ENCODE assay signal across 16 mouse cellular contexts in genomic region chr17:79343334-79343946, GRCm38 (mm10). TPM values are rescaled to one million over a fixed set of nuclear protein-coding genes. Genes with fewer than 3 reads are reported as not detected.
A peak's percentile ranks its signal among the peaks of the same experiment; 100 is the strongest.
DNase-seq lines count a peak whose midpoint lies in the region; ATAC-seq lines count a peak whose summit lies in the region.
"Had no signal": no experiment of that assay in that cellular context is flagged by ENCODE, and none has a peak within 500 bp of the region (broad histone marks: within the 10 kb centered on the region; RNA-seq: fewer than 3 reads in every experiment).

No protein-coding gene starts in this region.

- intact Hi-C loops in left cerebral cortex, postnatal 25 days (cut with DNase I) = no loop called here
- intact Hi-C loops in left cerebral cortex, postnatal 36 days (cut with DNase I) = no loop called here

- no peak for DNase-seq in frontal cortex, postnatal 36 days (ENCODE audit: low spot score in 2 of 2)
- DNase-seq in left cerebral cortex, postnatal 25 days (ENCODE audit: low spot score in 2 of 2) = peak; percentile 28 to 54
- DNase-seq in left cerebral cortex, postnatal 36 days (ENCODE audit: low spot score in 2 of 2) = no peak
- no peak for DNase-seq in liver, embryonic 11.5 days (ENCODE audit: low spot score)
- DNase-seq in layer of hippocampus, postnatal 25 days (ENCODE audit: extremely low spot score in 1 of 2, low spot score in 1 of 2) = no peak
- DNase-seq in kidney, postnatal 10 days = no peak
- DNase-seq: adrenal gland, postnatal 25 days; cerebellum, adult 11 months; kidney, adult 9 months; left cerebral cortex, postnatal 4 days; lung, postnatal 10 days; right cerebral cortex, adult 18-20 months had no signal

- H3K9me3 ChIP-seq in liver, embryonic 11.5 days (ENCODE audit: control insufficient read depth, low read length) = no peaks in the 10 kb centered on the region
- H3K9me3 ChIP-seq in kidney, embryonic 16.5 days (ENCODE audit: low read length) = no peaks in the 10 kb centered on the region
- H3K9me3 ChIP-seq: embryonic facial prominence, embryonic 15.5 days had no signal

- 0 out of 2 replicates have a peak overlapping the region, but pooled peaks have one; percentile 21 for H3K27ac ChIP-seq in liver, embryonic 11.5 days (ENCODE audit: low read depth, low read length)
- no peak overlapping the region for H3K27ac ChIP-seq in kidney, embryonic 16.5 days (ENCODE audit: low read length)

- ATAC-seq in frontal cortex, adult (ENCODE audit: low TSS enrichment) = peak; percentile 28; the same call in 1 of the 2 replicates
- peak; percentile 81 for ATAC-seq in liver, embryonic 11.5 days (replicated peaks; ENCODE audit: low FRiP score)
- ATAC-seq in kidney, embryonic 16.5 days (ENCODE audit: low FRiP score, low TSS enrichment) = no peak

- H3K27me3 ChIP-seq in liver, embryonic 11.5 days (replicated peaks; ENCODE audit: control insufficient read depth, insufficient read depth, low read length) = no peaks in the 10 kb centered on the region
- H3K27me3 ChIP-seq in kidney, embryonic 16.5 days (ENCODE audit: insufficient read depth, low read length) = no peaks in the 10 kb centered on the region
- H3K27me3 ChIP-seq: embryonic facial prominence, embryonic 15.5 days had no signal

- H3K4me3 ChIP-seq in liver, embryonic 11.5 days (ENCODE audit: low read depth, low read length) = no peak overlapping the region
- H3K4me3 ChIP-seq in kidney, embryonic 16.5 days (ENCODE audit: low read length) = no peak overlapping the region
- H3K4me3 ChIP-seq: embryonic facial prominence, embryonic 15.5 days had no signal

- peak overlapping the region; percentile 51 for H3K4me2 ChIP-seq in liver, embryonic 11.5 days
- H3K4me2 ChIP-seq in kidney, embryonic 16.5 days (replicated peaks; ENCODE audit: low read depth, low read length) = no peak overlapping the region
- H3K4me2 ChIP-seq: embryonic facial prominence, embryonic 15.5 days; midbrain, embryonic 11.5 days had no signal

- peaks cover 4% of the 10 kb centered on the region; the same call in 1 of the 2 replicates for H3K36me3 ChIP-seq in liver, embryonic 11.5 days (ENCODE audit: control insufficient read depth, insufficient read depth, low read length)
- no peaks in the 10 kb centered on the region for H3K36me3 ChIP-seq in kidney, embryonic 16.5 days (ENCODE audit: insufficient read depth, low read length)

- 51% methylated on average over 5 of the region's 5 CpGs for WGBS in liver, embryonic 11.5 days
- 70% methylated on average over 5 of the region's 5 CpGs for WGBS in kidney, embryonic 16.5 days

- H3K9ac ChIP-seq in liver, embryonic 11.5 days (ENCODE audit: low read depth, low read length) = no peak overlapping the region
- no peak overlapping the region for H3K9ac ChIP-seq in kidney, embryonic 16.5 days (replicated peaks; ENCODE audit: low read length)
- H3K9ac ChIP-seq: embryonic facial prominence, embryonic 15.5 days had no signal

- H3K4me1 ChIP-seq in liver, embryonic 11.5 days (replicated peaks; ENCODE audit: control insufficient read depth, insufficient read depth, low read length) = peaks cover 37% of the 10 kb centered on the region
- no peaks in the 10 kb centered on the region for H3K4me1 ChIP-seq in kidney, embryonic 16.5 days (ENCODE audit: insufficient read depth, low read length)

RNA-seq across cellular contexts. Expression of gene Cdc42ep3, which starts 11.5 kb away (rescaled TPM):
- 10 to 100 TPM; 14.9 to 20.2 TPM for total RNA-seq in left cerebral cortex, postnatal 25 days (2021)
- total RNA-seq in left cerebral cortex, postnatal 36 days (2021) = 10 to 100 TPM; 17.3 to 19.5 TPM
- polyA plus RNA-seq in liver, embryonic 11.5 days (2014; fragmentation: Nextera tagmentation; extraction: Ambion mirVana) = 46.8 and 50.6 TPM in 2 replicates
- 52.2 and 56.8 TPM in 2 replicates for polyA plus RNA-seq in kidney, embryonic 16.5 days (2015; fragmentation: Nextera tagmentation; extraction: Ambion mirVana)
- total RNA-seq in layer of hippocampus, postnatal 25 days (2021) = 1 to 10 TPM; 5.5 to 6.8 TPM

Comparison
In these comparisons a context has a peak if more than half of its experiments do, and no peak if none do; other contexts are left out.
1. DNase-seq: peak in left cerebral cortex, postnatal 25 days (2 of 2); none in frontal cortex, postnatal 36 days (0 of 2), left cerebral cortex, postnatal 36 days (0 of 2), liver, embryonic 11.5 days (single experiment), layer of hippocampus, postnatal 25 days (0 of 2) and kidney, postnatal 10 days (single experiment).